Mouse (Mus musculus) ZHBTc4 (cell line): ENCODE measurements at regions not wholly inside any gene's neighbourhood (a gene's known extent, or its start where the extent isn't known, plus 50 kb on each side); places are given as distances from the start of the nearest gene placed in this dataset.
A peak's percentile ranks its signal among the peaks of the same experiment; 100 is the strongest.

Experiments used
- DNase-seq: peaks from one replicate; pipeline ENCODE4 v3.0.0-alpha.2; 2011; ENCODE audit warnings: low read depth, low spot score

- DNase-seq: no peak
These were observed 147.6 kb upstream of the Krr1 start for GRCm38 (mm10) chr10:111824820-111825219.

GRCm38 (mm10) chr10:111826033-111826754, 146.3 kb upstream of the Krr1 start:
- no peak for DNase-seq

- DNase-seq: no peak
These were observed 145.2 kb upstream of the Krr1 start for GRCm38 (mm10) chr10:111827246-111827645.

GRCm38 (mm10) chr10:111827930-111828329, 144.5 kb upstream of the Krr1 start:
- DNase-seq: no peak

- no peak for DNase-seq
These were observed 143.9 kb upstream of the Krr1 start for GRCm38 (mm10) chr10:111828610-111829009.

GRCm38 (mm10) chr10:111829291-111829690, 143.2 kb upstream of the Krr1 start:
- DNase-seq: no peak

GRCm38 (mm10) chr10:111831105-111831504, 141.4 kb upstream of the Krr1 start:
- DNase-seq: no peak

- no peak for DNase-seq
These were observed 138.9 kb upstream of the Krr1 start for GRCm38 (mm10) chr10:111833611-111834010.

GRCm38 (mm10) chr10:111834280-111834679, 138.2 kb upstream of the Krr1 start:
- no peak for DNase-seq

GRCm38 (mm10) chr10:111834925-111835823, 137.3 kb upstream of the Krr1 start:
- DNase-seq: no peak

GRCm38 (mm10) chr10:111836191-111836590, 136.3 kb upstream of the Krr1 start:
- DNase-seq: no peak

GRCm38 (mm10) chr10:111836802-111837201, 135.7 kb upstream of the Krr1 start:
- no peak for DNase-seq

- DNase-seq: peak; percentile 79
These were observed 130.1 kb upstream of the Krr1 start for GRCm38 (mm10) chr10:111842321-111842775.

GRCm38 (mm10) chr10:111842896-111843295, 129.6 kb upstream of the Krr1 start:
- peak; percentile 34 for DNase-seq

GRCm38 (mm10) chr10:111843301-111843700, 129.2 kb upstream of the Krr1 start:
- DNase-seq: peak; percentile 19

GRCm38 (mm10) chr10:111844144-111844543, 128.3 kb upstream of the Krr1 start:
- DNase-seq: no peak

GRCm38 (mm10) chr10:111845946-111846345, 126.5 kb upstream of the Krr1 start:
- no peak for DNase-seq

GRCm38 (mm10) chr10:111854254-111854653, 118.2 kb upstream of the Krr1 start:
- DNase-seq: peak; percentile 45

- no peak for DNase-seq
These were observed 117.0 kb upstream of the Krr1 start for GRCm38 (mm10) chr10:111855496-111855895.

- DNase-seq: no peak
These were observed 114.1 kb upstream of the Krr1 start for GRCm38 (mm10) chr10:111858403-111858802.

GRCm38 (mm10) chr10:111865286-111865830, 107.1 kb upstream of the Krr1 start:
- DNase-seq: no peak

GRCm38 (mm10) chr10:111867102-111867501, 105.4 kb upstream of the Krr1 start:
- DNase-seq: no peak
